Mouse (Mus musculus) spleen, adult 2 months (tissue): ENCODE results near the gene Iqsec3.

Experiments used
- CTCF ChIP-seq: fragments of 200-500 bp; IDR thresholded peaks from 2 replicates; pipeline ENCODE4 v1.5.1; 2011; ENCODE audit warnings: mild to moderate bottlenecking, inconsistent platforms; ENCODE audit not compliant: insufficient read depth, insufficient read length, insufficient replicate concordance; ENCODE audit errors: extremely low read depth
- POLR2A ChIP-seq: fragments of 200-500 bp; IDR thresholded peaks from 2 replicates; pipeline ENCODE4 v1.6.1; 2011; ENCODE audit warnings: low read depth, low read length, inconsistent platforms

DNA sequence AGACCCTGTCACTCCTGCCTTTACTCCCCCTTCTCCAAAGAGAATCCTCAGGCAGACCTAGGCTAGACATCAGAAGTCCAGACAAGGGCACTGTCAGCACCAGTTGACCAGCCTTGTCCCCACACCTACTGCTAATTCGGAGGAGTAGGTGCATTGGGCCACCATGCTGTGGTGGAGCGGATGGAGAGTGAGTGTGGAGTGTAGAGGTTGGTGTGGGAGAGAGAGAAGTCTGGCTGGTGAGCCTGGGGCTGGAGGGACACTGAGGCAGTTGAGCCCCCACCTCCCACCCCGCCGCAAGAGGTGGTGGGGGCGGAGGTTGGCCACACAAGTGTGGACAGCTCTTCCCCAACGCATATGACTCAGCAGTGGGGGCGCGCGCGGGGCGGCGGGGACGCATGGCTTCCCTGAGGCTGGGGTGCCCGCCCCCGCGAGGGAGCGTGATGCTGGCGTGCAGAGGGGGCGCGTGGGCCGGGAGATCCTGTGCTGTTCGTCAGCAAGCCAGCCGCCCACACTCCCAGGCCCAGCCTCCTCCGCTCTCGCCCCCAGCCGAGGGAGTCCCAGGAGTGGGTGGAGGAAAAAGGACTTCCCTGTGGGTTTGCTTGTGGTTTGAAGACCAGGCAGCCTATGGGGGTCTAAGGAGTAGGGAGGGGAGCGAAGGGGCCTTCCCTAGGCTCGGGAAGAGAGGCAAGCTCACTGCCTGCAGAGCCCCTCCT lies 10.7 kb downstream of the Iqsec3 start:
- no peak for TF ChIP-seq POLR2A
- no peak for TF ChIP-seq CTCF
